Mouse (Mus musculus): ENCODE data around the gene Cyp26b1. TPM values are rescaled to one million over a fixed set of nuclear protein-coding genes. Genes with fewer than 3 reads are reported as not detected.

Gene Cyp26b1
- polyA plus RNA-seq (2015; fragmentation: Nextera tagmentation; extraction: Ambion mirVana): 12.6 and 14.7 TPM in 2 replicates

DNA sequence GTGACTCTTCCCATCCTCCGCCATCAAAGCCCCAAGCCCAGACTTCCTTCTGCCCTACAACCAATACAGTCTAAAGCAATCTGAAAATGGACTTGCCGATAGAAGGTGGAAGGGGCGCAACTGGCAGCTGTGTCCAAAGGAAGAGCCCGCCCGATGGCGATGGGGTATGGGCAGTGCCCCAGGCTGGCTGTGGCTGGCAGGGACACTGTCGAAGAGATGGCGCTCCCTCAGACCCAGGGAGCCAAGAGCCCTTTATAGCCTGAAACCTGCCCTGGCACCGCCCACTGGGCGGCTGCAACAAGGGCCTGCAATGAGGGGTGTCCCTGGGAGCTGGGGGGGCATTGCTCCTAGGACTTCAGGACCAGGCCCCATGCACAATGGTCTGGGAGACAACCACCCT is at the start of gene Cyp26b1:
TSS of gene Cyp26b1 (minus strand) at position 216 of the 400 bp plus-strand sequence.
- Histone ChIP-seq H3K27me3 (peaks cover 45% of the 10 kb centered on the region), H3K9me3 (no peaks in the 10 kb centered on the region), H3K4me2 (replicated peaks) (peak within 1 kb of the TSS; percentile 30), H3K9ac (replicated peaks) (peak within 1 kb of the TSS; percentile 48; the same call in 1 of the 2 replicates), H3K27ac (no peak within 1 kb of the TSS), H3K36me3 (no peaks in the 10 kb centered on the region), H3K4me1 (replicated peaks) (peaks cover 31% of the 10 kb centered on the region), H3K4me3 (replicated peaks) (peak within 1 kb of the TSS; percentile 22)
- 81% methylated on average over 10 of the region's 10 CpGs for WGBS
- ATAC-seq: no peak

DNA sequence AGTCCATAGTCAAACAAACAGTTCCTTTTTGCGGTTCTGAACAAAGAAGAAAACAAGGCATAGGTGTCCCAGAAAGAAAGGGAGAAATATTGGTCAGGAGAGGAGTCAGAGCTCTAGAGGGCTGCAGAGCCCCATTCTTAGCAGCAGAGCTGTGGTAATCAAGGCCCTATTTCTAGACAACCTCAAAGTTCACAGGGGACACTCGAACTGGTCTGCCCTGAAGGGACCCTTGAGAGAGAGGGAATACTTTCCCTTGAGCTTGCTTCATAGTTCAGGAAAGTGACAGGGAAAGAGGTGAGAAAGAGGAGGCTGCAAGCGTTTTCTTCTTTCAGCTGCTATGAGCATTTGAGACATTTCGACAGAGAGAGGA is 47.3 kb upstream of the Cyp26b1 start:
- no peak overlapping the region for H3K4me3 ChIP-seq (replicated peaks)
- ATAC-seq: no peak
- H3K27ac ChIP-seq: no peak overlapping the region
- no peak overlapping the region for H3K9ac ChIP-seq (replicated peaks)
- no peaks in the 10 kb centered on the region for H3K9me3 ChIP-seq
- no peaks in the 10 kb centered on the region; the same call in 1 of the 2 replicates for H3K4me1 ChIP-seq (replicated peaks)
- H3K27me3 ChIP-seq: no peaks in the 10 kb centered on the region
- no peak overlapping the region for H3K4me2 ChIP-seq (replicated peaks)
- H3K36me3 ChIP-seq: no peaks in the 10 kb centered on the region
- WGBS: 91% methylated on average over 4 of the region's 4 CpGs

DNA sequence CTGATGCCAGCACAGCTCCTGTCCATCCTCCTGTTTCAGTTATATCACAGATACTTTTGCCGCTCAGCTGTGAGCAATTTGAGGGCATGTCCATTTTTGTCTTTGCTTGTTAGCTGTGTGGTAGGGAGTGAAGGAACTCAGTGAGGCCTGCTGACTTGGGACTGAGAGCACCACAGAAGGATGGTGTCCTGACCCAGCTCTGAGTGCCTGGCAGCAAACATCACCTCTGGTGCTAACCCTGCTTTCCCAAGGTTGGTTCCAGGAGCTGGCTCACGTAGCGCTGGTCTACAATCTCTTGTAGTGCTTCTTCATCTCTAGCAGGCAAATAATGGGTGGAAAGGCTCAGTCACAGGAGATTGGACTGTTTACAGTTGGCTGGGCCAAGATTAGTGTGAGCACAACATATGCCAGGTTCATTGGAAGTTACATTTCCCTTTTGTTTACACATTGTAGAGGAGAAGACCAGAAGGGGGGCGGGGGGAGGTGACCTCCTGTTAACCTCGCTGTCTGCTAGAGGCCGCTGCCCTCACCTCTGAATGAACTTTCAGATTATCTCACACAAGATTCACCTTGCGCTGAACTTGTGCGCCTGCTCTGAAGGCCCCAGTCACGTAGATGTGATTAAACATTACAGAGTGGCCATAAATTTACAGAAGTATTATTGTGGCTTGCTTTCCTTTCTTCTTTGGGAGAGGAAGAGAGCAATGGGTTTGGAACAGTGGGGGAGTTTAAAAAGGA is 46.8 kb upstream of the Cyp26b1 start:
- 86% methylated on average over 9 of the region's 9 CpGs for WGBS
- Histone ChIP-seq H3K27ac (no peak overlapping the region), H3K36me3 (no peaks in the 10 kb centered on the region), H3K27me3 (no peaks in the 10 kb centered on the region), H3K9ac (replicated peaks) (no peak overlapping the region), H3K9me3 (no peaks in the 10 kb centered on the region), H3K4me3 (replicated peaks) (no peak overlapping the region), H3K4me2 (replicated peaks) (no peak overlapping the region), H3K4me1 (replicated peaks) (no peaks in the 10 kb centered on the region)
- ATAC-seq: no peak

DNA sequence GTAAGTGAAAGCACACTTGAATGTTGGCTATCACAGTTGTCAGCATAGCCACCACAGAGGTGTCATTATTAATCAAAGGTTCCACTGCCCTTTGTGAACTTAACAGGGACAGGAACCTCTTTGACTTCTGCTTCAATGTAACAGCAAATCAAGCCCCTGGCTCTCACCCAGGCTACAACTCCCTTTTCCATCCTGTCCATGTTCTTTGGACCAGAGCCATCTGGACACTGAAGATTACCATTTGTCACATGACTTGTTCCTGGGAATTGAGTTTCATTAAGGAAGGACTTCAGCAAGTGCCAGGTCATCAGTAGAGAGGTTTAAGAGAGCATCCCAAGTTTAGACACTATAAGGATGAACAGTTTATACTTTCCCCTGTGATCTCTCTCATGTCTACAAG is 44.5 kb upstream of the Cyp26b1 start:
- H3K27me3 ChIP-seq: no peaks in the 10 kb centered on the region
- H3K36me3 ChIP-seq: no peaks in the 10 kb centered on the region
- no peak for ATAC-seq
- H3K4me3 ChIP-seq (replicated peaks): no peak overlapping the region
- H3K9ac ChIP-seq (replicated peaks): no peak overlapping the region
- H3K9me3 ChIP-seq: no peaks in the 10 kb centered on the region
- H3K4me2 ChIP-seq (replicated peaks): no peak overlapping the region
- H3K27ac ChIP-seq: no peak overlapping the region
- H3K4me1 ChIP-seq (replicated peaks): no peaks in the 10 kb centered on the region

DNA sequence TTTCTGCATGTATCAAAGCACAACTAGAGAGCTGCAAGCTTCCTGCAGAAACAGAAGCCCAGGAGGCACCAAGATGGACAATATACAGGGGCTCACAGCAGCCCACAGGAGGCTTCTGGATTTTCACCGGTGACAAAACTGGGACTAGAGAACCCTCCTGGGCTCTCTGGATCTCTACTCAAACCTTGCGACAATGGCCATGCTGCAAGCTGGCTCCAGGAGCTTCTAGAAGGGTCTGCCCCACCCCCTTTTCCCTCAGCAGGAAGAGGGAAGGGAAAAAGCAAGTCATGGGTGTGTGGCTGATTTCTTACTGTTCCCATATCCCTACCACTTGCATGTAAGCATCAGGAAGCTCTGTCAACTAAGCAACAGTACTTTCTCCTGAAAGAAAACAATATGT is 37.9 kb upstream of the Cyp26b1 start:
- Histone ChIP-seq H3K4me2 (replicated peaks) (no peak overlapping the region), H3K4me1 (replicated peaks) (no peaks in the 10 kb centered on the region), H3K27ac (no peak overlapping the region), H3K9ac (replicated peaks) (no peak overlapping the region), H3K36me3 (no peaks in the 10 kb centered on the region), H3K27me3 (no peaks in the 10 kb centered on the region), H3K9me3 (no peaks in the 10 kb centered on the region), H3K4me3 (replicated peaks) (no peak overlapping the region)
- no peak for ATAC-seq
- WGBS: 80% methylated on average over 2 of the region's 2 CpGs

DNA sequence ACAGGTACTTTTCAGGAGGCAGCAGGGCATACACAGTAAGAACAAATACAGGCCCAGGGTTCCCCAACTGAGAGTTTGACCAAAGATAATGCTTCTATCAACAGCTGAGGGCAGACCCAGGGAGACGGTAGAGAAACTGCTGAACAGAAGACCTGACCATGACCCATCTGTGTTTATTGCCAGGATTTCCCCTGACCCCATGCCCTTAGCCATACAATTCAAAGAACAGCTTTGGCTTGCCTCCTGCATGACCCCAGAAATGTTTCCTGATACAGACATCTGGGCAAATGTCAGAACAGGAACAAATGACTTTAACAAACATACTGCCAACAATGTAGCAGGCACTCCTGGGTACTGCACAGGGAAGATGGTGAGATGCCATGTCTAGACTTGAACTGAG is 36.6 kb upstream of the Cyp26b1 start:
- ATAC-seq: no peak
- H3K9ac ChIP-seq (replicated peaks): no peak overlapping the region
- no peaks in the 10 kb centered on the region for H3K36me3 ChIP-seq
- no peak overlapping the region for H3K4me3 ChIP-seq (replicated peaks)
- no peak overlapping the region for H3K4me2 ChIP-seq (replicated peaks)
- no peaks in the 10 kb centered on the region for H3K9me3 ChIP-seq
- no peak overlapping the region for H3K27ac ChIP-seq
- H3K27me3 ChIP-seq: no peaks in the 10 kb centered on the region
- WGBS: 42% methylated on average over 1 of the region's 1 CpGs
- no peaks in the 10 kb centered on the region for H3K4me1 ChIP-seq (replicated peaks)

DNA sequence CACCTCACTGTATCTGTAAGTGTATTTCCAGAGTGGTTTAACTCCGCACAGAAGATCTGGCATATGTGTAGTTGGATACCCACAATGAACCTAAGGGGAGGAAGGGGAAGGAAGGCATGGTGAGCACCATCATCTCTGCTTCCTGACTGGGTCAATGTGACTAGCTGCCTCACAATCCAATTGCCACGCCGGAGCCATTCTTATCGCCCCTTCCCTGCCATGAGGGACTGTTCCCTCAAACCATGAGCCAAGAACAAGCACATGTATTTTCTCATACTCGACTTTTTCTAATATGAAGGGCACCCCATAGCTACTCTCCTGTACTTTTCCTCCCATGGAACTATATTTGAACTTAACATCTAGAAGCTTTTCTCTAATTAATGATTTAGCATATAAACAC is 35.1 kb upstream of the Cyp26b1 start:
- Histone ChIP-seq H3K36me3 (no peaks in the 10 kb centered on the region), H3K9ac (replicated peaks) (no peak overlapping the region), H3K27ac (no peak overlapping the region), H3K9me3 (no peaks in the 10 kb centered on the region), H3K4me2 (replicated peaks) (no peak overlapping the region), H3K4me3 (replicated peaks) (no peak overlapping the region), H3K4me1 (replicated peaks) (no peaks in the 10 kb centered on the region), H3K27me3 (no peaks in the 10 kb centered on the region)
- no peak for ATAC-seq
- WGBS: 89% methylated on average over 5 of the region's 5 CpGs

DNA sequence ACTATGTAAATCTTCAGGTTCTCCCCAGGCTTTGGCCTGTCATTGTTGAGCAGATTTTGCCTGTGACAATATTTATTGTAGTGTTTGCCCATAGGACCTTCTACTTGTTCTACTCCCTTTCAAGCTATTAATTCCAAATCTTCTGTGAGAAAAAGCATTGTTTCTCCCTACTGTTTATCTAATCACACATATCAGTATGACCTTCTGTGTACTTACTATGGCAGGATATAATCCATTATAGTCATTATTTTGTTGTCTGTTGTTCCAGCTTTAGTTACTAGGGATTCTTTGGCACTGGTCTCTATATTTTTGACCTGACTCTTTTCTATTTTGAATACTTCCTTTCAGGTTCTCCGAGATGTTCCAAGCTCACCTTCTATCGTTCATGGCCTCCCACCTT is 32.7 kb upstream of the Cyp26b1 start:
- 97% methylated on average over 2 of the region's 2 CpGs for WGBS
- no peaks in the 10 kb centered on the region for H3K27me3 ChIP-seq
- no peaks in the 10 kb centered on the region; the same call in 1 of the 2 replicates for H3K36me3 ChIP-seq
- H3K9ac ChIP-seq (replicated peaks): no peak overlapping the region
- H3K27ac ChIP-seq: no peak overlapping the region
- no peak overlapping the region for H3K4me3 ChIP-seq (replicated peaks)
- H3K9me3 ChIP-seq: no peaks in the 10 kb centered on the region
- no peak overlapping the region for H3K4me2 ChIP-seq (replicated peaks)
- ATAC-seq: no peak
- no peaks in the 10 kb centered on the region for H3K4me1 ChIP-seq (replicated peaks)

DNA sequence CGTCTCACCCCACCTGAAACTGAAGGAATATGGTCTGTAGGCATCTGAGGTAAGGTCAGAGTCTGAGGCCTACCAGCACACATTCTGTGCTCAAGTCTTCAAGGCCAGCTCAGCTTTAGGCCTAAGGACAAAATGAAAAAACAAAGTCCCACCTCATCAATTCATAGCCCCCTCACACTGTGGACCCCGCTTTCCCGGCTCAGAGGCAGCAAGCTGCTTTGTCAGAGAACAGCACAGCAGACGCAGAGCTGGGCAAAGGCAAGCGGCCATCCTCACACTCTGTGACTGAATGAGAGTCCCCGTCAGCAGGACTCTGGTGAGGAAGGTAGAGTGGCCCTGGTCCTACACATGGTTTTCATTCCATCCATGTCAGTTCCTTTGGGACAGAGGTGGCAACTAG is 25.5 kb upstream of the Cyp26b1 start:
- H3K27me3 ChIP-seq: no peaks in the 10 kb centered on the region
- WGBS: 88% methylated on average over 6 of the region's 6 CpGs

DNA sequence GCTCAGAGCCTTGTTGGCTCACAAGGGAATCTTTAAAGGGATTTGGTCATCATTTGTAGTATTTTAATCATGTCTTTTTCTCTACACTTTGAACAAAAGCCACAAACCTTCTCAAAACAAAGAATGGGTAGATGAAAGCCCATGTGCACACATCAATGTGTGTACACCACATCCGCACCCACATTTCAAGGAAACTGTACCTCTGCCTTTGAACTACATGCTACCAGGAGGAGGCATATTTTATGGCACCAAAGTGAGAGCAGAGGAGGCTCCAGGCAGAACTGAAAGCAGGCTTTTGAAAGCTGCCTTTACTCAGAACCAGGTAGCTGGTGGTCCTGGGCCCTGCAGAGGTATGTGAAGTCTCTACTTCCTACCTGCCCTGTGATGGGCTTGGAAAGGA is 23.3 kb upstream of the Cyp26b1 start:
- Histone ChIP-seq H3K36me3 (peaks cover 25% of the 10 kb centered on the region), H3K27ac (no peak overlapping the region), H3K4me2 (replicated peaks) (no peak overlapping the region), H3K9me3 (no peaks in the 10 kb centered on the region), H3K27me3 (no peaks in the 10 kb centered on the region), H3K4me1 (replicated peaks) (no peaks in the 10 kb centered on the region), H3K4me3 (replicated peaks) (no peak overlapping the region), H3K9ac (replicated peaks) (no peak overlapping the region)
- WGBS: 96% methylated on average over 1 of the region's 1 CpGs
- ATAC-seq: no peak

More for the DNA sequence above, 25.5 kb upstream of the Cyp26b1 start:
- no peak overlapping the region for H3K4me2 ChIP-seq (replicated peaks)
- no peak for ATAC-seq
- H3K4me3 ChIP-seq (replicated peaks): no peak overlapping the region
- no peaks in the 10 kb centered on the region for H3K4me1 ChIP-seq (replicated peaks)
- no peak overlapping the region for H3K27ac ChIP-seq
- H3K36me3 ChIP-seq: peaks cover 25% of the 10 kb centered on the region
- no peaks in the 10 kb centered on the region for H3K9me3 ChIP-seq
- H3K9ac ChIP-seq (replicated peaks): no peak overlapping the region

DNA sequence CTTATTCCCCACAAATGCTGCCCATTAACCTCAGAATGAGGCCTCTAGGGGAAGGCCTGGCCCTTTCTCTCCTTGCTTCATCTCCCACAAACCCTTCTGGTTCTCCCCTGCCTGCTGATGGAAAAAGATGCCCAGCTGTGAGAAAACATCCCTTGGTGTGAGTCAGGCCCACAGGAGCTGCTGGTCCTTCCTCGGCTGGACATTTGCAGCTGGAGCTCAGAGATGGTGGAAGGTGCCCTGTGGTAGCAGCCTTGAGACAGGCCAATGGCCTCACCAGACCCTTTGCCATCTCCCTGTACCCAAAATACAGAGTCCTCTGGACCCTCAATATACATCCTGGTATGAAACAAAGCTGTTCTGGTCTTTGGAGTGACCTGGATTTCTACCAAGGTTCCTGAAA is 22.9 kb upstream of the Cyp26b1 start:
- 82% methylated on average over 1 of the region's 1 CpGs for WGBS
- H3K4me1 ChIP-seq (replicated peaks): no peaks in the 10 kb centered on the region
- H3K27me3 ChIP-seq: no peaks in the 10 kb centered on the region
- no peak overlapping the region for H3K4me2 ChIP-seq (replicated peaks)
- no peak overlapping the region for H3K4me3 ChIP-seq (replicated peaks)
- H3K9me3 ChIP-seq: no peaks in the 10 kb centered on the region
- peaks cover 25% of the 10 kb centered on the region for H3K36me3 ChIP-seq
- H3K27ac ChIP-seq: no peak overlapping the region
- no peak overlapping the region for H3K9ac ChIP-seq (replicated peaks)
- no peak for ATAC-seq

DNA sequence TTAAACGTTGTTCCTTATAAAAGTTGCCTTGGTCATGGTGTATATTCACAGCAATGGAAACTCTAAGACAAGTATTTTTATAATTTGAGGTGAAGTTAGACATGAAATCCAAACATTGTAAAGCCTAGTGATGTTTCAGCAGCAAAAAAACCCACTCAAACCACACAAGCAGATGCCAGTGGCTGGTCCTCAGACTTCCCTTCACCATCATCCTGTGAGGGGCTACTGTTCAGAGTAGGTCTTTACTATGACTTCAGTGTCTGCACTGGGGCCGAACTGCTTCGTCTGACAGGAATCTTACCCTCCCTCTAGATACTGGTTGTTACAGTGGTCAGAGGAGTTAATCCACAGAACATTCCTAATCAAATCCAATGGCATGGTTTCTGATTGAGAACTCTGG is 19.9 kb upstream of the Cyp26b1 start:
- no peaks in the 10 kb centered on the region for H3K4me1 ChIP-seq (replicated peaks)
- no peaks in the 10 kb centered on the region for H3K27me3 ChIP-seq
- H3K9ac ChIP-seq (replicated peaks): no peak overlapping the region
- no peak overlapping the region for H3K4me3 ChIP-seq (replicated peaks)
- ATAC-seq: no peak
- H3K36me3 ChIP-seq: 0 out of 2 replicates have a peak, but pooled peaks cover 4% of the 10 kb centered on the region
- no peak overlapping the region for H3K27ac ChIP-seq
- H3K4me2 ChIP-seq (replicated peaks): no peak overlapping the region
- 92% methylated on average over 3 of the region's 3 CpGs for WGBS
- no peaks in the 10 kb centered on the region for H3K9me3 ChIP-seq

All from midbrain, embryonic 13.5 days (tissue).